Mouse (Mus musculus): ENCODE data around the gene Sec24d. TPM values are rescaled to one million over a fixed set of nuclear protein-coding genes. Genes with fewer than 3 reads are reported as not detected.
A peak's percentile ranks its signal among the peaks of the same experiment; 100 is the strongest.

Gene Sec24d
- total and polyA plus RNA-seq, 2 experiments from 2014 or later, result 48.8 to 72.0 TPM

GRCm38 (mm10) chr3:123335480-123335879 lies 68.2 kb downstream of the Sec24d start:
- H3K4me1 ChIP-seq (ENCODE audit: control insufficient read depth, insufficient read depth), result peaks cover 24% of the 10 kb centered on the region
- ATAC-seq (ENCODE audit: insufficient read depth, low read depth), result peak; percentile 51; the same call in 1 of the 2 replicates
- peaks cover 28% of the 10 kb centered on the region for H3K36me3 ChIP-seq (replicated peaks; ENCODE audit: control insufficient read depth, insufficient read depth, low read length)
- peak overlapping the region; percentile 59; the same call in 1 of the 2 replicates for H3K27ac ChIP-seq (ENCODE audit: low read depth)
- DNase-seq (ENCODE audit: low spot score), result no peak
- no peaks in the 10 kb centered on the region for H3K27me3 ChIP-seq (ENCODE audit: control insufficient read depth, insufficient read depth, low read length)
- H3K4me2 ChIP-seq (ENCODE audit: low read depth, low read length), result no peak overlapping the region
- H3K9ac ChIP-seq (replicated peaks; ENCODE audit: low read depth, low read length), result no peak overlapping the region
- no peaks in the 10 kb centered on the region for H3K9me3 ChIP-seq (replicated peaks; ENCODE audit: control insufficient read depth, low read length)
- no peak for TF ChIP-seq CTCF (IDR thresholded peaks at IDR 0.05; ENCODE audit: low read depth)
- TF ChIP-seq EP300 (IDR thresholded peaks at IDR 0.05; ENCODE audit: low read depth), result no peak
- 12% methylated on average over 3 of the region's 3 CpGs for WGBS
- no peak overlapping the region for H3K4me3 ChIP-seq (ENCODE audit: low read depth, low read length)

DNA sequence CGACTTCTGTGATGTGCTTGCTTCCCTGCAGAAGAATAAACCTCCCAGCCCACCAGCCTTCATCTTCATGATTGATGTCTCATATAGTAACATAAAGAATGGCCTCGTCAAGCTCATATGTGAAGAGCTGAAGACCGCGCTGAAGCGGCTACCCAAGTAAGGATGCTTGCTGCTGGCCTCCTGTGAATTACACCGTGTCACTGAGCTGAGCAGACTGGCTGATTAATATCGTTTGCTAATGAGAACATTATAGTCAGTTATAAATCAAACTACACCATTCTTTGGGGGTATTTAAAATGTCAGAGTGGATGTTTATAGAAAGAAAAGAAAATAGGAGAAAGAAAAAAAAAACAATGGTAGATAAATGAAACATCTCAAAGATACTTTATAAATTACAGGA lies 69.2 kb downstream of the Sec24d start:
- no peaks in the 10 kb centered on the region for H3K9me3 ChIP-seq (replicated peaks; ENCODE audit: control insufficient read depth, low read length)
- peaks cover 29% of the 10 kb centered on the region for H3K36me3 ChIP-seq (replicated peaks; ENCODE audit: control insufficient read depth, insufficient read depth, low read length)
- H3K9ac ChIP-seq (replicated peaks; ENCODE audit: low read depth, low read length), result no peak overlapping the region
- no peak for ATAC-seq (ENCODE audit: insufficient read depth, low read depth)
- no peak for DNase-seq (ENCODE audit: low spot score)
- H3K27ac ChIP-seq (ENCODE audit: low read depth), result no peak overlapping the region
- 82% methylated on average over 7 of the region's 7 CpGs for WGBS
- no peak for TF ChIP-seq CTCF (IDR thresholded peaks at IDR 0.05; ENCODE audit: low read depth)
- peaks cover 24% of the 10 kb centered on the region for H3K4me1 ChIP-seq (ENCODE audit: control insufficient read depth, insufficient read depth)
- H3K4me2 ChIP-seq (ENCODE audit: low read depth, low read length), result no peak overlapping the region
- no peaks in the 10 kb centered on the region for H3K27me3 ChIP-seq (ENCODE audit: control insufficient read depth, insufficient read depth, low read length)
- no peak overlapping the region for H3K4me3 ChIP-seq (ENCODE audit: low read depth, low read length)

- H3K4me3 ChIP-seq (ENCODE audit: low read depth, low read length), result no peak overlapping the region
- 87% methylated on average over 5 of the region's 5 CpGs for WGBS
- ATAC-seq (ENCODE audit: insufficient read depth, low read depth) (no peak), DNase-seq (ENCODE audit: low spot score) (no peak)
- no peak for TF ChIP-seq CTCF (IDR thresholded peaks at IDR 0.05; ENCODE audit: low read depth)
- H3K27me3 ChIP-seq (ENCODE audit: control insufficient read depth, insufficient read depth, low read length), result no peaks in the 10 kb centered on the region
- no peaks in the 10 kb centered on the region for H3K9me3 ChIP-seq (replicated peaks; ENCODE audit: control insufficient read depth, low read length)
- no peak overlapping the region for H3K27ac ChIP-seq (ENCODE audit: low read depth)
- peaks cover 24% of the 10 kb centered on the region for H3K4me1 ChIP-seq (ENCODE audit: control insufficient read depth, insufficient read depth)
- H3K4me2 ChIP-seq (ENCODE audit: low read depth, low read length), result no peak overlapping the region
- H3K36me3 ChIP-seq (replicated peaks; ENCODE audit: control insufficient read depth, insufficient read depth, low read length), result peaks cover 29% of the 10 kb centered on the region
- no peak overlapping the region for H3K9ac ChIP-seq (replicated peaks; ENCODE audit: low read depth, low read length)
These were observed 69.7 kb downstream of the Sec24d start for GRCm38 (mm10) chr3:123336951-123337350.

DNA sequence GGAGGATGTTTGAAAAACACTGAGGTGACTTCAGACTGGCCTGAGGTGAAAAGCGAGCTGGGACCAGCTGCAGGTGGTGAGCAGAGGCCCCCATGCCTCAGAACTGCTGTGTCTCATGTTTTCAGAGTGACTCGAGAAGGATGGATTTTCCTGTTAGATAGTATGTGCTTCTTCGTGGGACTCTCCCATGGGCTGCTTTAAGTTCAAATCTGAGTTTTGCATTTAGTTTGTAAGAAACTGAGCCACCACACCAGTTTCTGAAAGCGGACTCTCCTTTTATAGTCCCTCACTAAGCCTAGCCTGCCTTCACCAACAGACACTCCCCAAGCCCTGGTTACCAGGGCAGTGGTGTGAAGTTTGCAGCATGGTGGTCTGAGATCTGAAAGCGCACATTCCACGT lies 70.6 kb downstream of the Sec24d start:
- Histone ChIP-seq H3K4me3 (ENCODE audit: low read depth, low read length) (no peak overlapping the region), H3K9ac (replicated peaks; ENCODE audit: low read depth, low read length) (no peak overlapping the region), H3K27ac (ENCODE audit: low read depth) (no peak overlapping the region), H3K4me2 (ENCODE audit: low read depth, low read length) (no peak overlapping the region), H3K36me3 (replicated peaks; ENCODE audit: control insufficient read depth, insufficient read depth, low read length) (peaks cover 38% of the 10 kb centered on the region), H3K4me1 (ENCODE audit: control insufficient read depth, insufficient read depth) (peaks cover 18% of the 10 kb centered on the region), H3K27me3 (ENCODE audit: control insufficient read depth, insufficient read depth, low read length) (no peaks in the 10 kb centered on the region), H3K9me3 (replicated peaks; ENCODE audit: control insufficient read depth, low read length) (no peaks in the 10 kb centered on the region)
- DNase-seq (ENCODE audit: low spot score) (no peak), ATAC-seq (ENCODE audit: insufficient read depth, low read depth) (no peak)
- TF ChIP-seq CTCF (IDR thresholded peaks at IDR 0.05; ENCODE audit: low read depth) (no peak), EP300 (IDR thresholded peaks at IDR 0.05; ENCODE audit: low read depth) (no peak)
- 84% methylated on average over 6 of the region's 6 CpGs for WGBS

DNA sequence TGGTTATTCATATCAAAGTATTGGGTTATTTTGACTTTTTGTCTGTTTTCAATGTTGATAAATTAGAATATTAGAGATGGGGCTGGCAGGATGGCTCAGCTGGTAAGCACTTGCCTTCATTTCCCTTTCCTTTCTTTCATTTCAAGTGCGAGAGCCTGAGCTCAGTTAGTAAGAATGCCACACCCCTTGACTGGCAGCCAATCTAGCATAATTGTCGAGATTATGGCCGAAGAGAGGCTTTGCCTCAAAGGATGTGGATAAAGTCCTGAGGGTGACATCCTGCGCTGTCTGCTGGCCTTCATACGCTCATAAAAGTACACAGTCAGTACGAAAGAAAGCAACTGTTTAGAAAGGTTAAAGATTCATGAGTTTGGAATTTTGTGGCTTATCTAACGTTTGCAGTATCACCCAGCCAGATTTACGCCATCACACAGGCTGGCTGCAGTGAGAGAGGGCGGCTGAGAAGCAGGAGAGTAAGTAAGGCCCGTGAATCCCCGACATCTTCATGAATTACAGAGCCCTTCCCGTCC lies 71.5 kb downstream of the Sec24d start:
- H3K4me2 ChIP-seq (ENCODE audit: low read depth, low read length), result no peak overlapping the region
- H3K27me3 ChIP-seq (ENCODE audit: control insufficient read depth, insufficient read depth, low read length), result no peaks in the 10 kb centered on the region
- DNase-seq (ENCODE audit: low spot score) (no peak), ATAC-seq (ENCODE audit: insufficient read depth, low read depth) (no peak)
- H3K9me3 ChIP-seq (replicated peaks; ENCODE audit: control insufficient read depth, low read length), result no peaks in the 10 kb centered on the region
- H3K36me3 ChIP-seq (replicated peaks; ENCODE audit: control insufficient read depth, insufficient read depth, low read length), result peaks cover 47% of the 10 kb centered on the region
- peaks cover 17% of the 10 kb centered on the region for H3K4me1 ChIP-seq (ENCODE audit: control insufficient read depth, insufficient read depth)
- WGBS, result 49% methylated on average over 12 of the region's 12 CpGs
- H3K9ac ChIP-seq (replicated peaks; ENCODE audit: low read depth, low read length), result no peak overlapping the region
- no peak overlapping the region for H3K4me3 ChIP-seq (ENCODE audit: low read depth, low read length)
- 0 out of 2 replicates have a peak overlapping the region, but pooled peaks have one; percentile 30 for H3K27ac ChIP-seq (ENCODE audit: low read depth)
- TF ChIP-seq EP300 (IDR thresholded peaks at IDR 0.05; ENCODE audit: low read depth) (no peak), CTCF (IDR thresholded peaks at IDR 0.05; ENCODE audit: low read depth) (no peak)

- Histone ChIP-seq H3K4me3 (ENCODE audit: low read depth, low read length) (no peak overlapping the region), H3K9me3 (replicated peaks; ENCODE audit: control insufficient read depth, low read length) (no peaks in the 10 kb centered on the region), H3K36me3 (replicated peaks; ENCODE audit: control insufficient read depth, insufficient read depth, low read length) (peaks cover 69% of the 10 kb centered on the region), H3K27ac (ENCODE audit: low read depth) (no peak overlapping the region), H3K4me1 (ENCODE audit: control insufficient read depth, insufficient read depth) (no peaks in the 10 kb centered on the region), H3K4me2 (ENCODE audit: low read depth, low read length) (no peak overlapping the region), H3K27me3 (ENCODE audit: control insufficient read depth, insufficient read depth, low read length) (no peaks in the 10 kb centered on the region), H3K9ac (replicated peaks; ENCODE audit: low read depth, low read length) (no peak overlapping the region)
- TF ChIP-seq EP300 (IDR thresholded peaks at IDR 0.05; ENCODE audit: low read depth) (no peak), CTCF (IDR thresholded peaks at IDR 0.05; ENCODE audit: low read depth) (no peak)
- WGBS, result 94% methylated on average over 2 of the region's 2 CpGs
- DNase-seq (ENCODE audit: low spot score) (no peak), ATAC-seq (ENCODE audit: insufficient read depth, low read depth) (no peak)
These were observed 73.8 kb downstream of the Sec24d start for GRCm38 (mm10) chr3:123341049-123341448.
